In the genomic region with DNA sequence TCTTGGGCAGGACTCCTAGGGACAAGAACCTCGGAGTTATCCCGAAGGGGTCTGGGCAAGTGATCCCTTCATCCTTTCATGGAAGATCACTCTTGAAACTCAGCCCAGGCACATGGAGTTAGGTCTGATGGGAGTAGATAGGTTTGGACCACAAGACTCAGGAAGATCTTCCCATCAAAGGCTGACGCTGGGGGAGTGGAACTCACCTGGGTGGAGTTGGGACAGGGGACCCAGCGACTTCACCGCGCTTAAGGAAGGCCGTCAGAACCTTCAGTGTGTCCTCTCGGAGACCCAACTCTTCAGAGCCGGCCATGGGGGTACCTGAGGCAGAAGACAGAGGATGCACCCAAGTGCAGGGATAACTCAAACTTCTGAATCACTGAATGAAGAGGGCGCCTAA, we compare ENCODE assay signal across 8 mouse cellular contexts. TPM values are rescaled to one million over a fixed set of nuclear protein-coding genes. Genes with fewer than 3 reads are reported as not detected.
DNase-seq lines count a peak whose midpoint lies in the region; ATAC-seq and TF ChIP-seq lines count a peak whose summit lies in the region.

No protein-coding gene starts in this region.

- 7% methylated on average over 10 of the region's 10 CpGs for WGBS in kidney, postnatal 0 days
- 16% methylated on average over 10 of the region's 10 CpGs for WGBS in embryonic facial prominence, embryonic 11.5 days
- 20% methylated on average over 10 of the region's 10 CpGs for WGBS in hindbrain, embryonic 14.5 days
- 16% methylated on average over 10 of the region's 10 CpGs for WGBS in midbrain, embryonic 14.5 days

- no peak for DNase-seq in kidney, postnatal 0 days (ENCODE audit: low spot score)
- no peak for DNase-seq in kidney, adult 9 months
- DNase-seq in embryonic facial prominence, embryonic 11.5 days (ENCODE audit: low spot score): no peak
- no peak for DNase-seq in hindbrain, embryonic 14.5 days (ENCODE audit: low spot score)
- no peak for DNase-seq in midbrain, embryonic 14.5 days
- no peak for DNase-seq in adrenal gland, postnatal 4 days (ENCODE audit: low spot score in 2 of 2)
- no peak for DNase-seq in cerebellum, postnatal 36 days
- DNase-seq in MN1 (ENCODE audit: low spot score): no peak

- H3K4me3 ChIP-seq in kidney, postnatal 0 days (replicated peaks; ENCODE audit: low read depth, low read length): peak overlapping the region; percentile 68
- H3K4me3 ChIP-seq in embryonic facial prominence, embryonic 11.5 days (ENCODE audit: low read depth, low read length): peak overlapping the region; percentile 60
- peak overlapping the region; percentile 62 for H3K4me3 ChIP-seq in hindbrain, embryonic 14.5 days (replicated peaks; ENCODE audit: low read length)
- peak overlapping the region; percentile 61 for H3K4me3 ChIP-seq in midbrain, embryonic 14.5 days (replicated peaks; ENCODE audit: low read depth, low read length)

- ATAC-seq in kidney, postnatal 0 days (replicated peaks; ENCODE audit: low FRiP score, low read depth): no peak
- no peak for ATAC-seq in embryonic facial prominence, embryonic 11.5 days (replicated peaks; ENCODE audit: insufficient number of reproducible peaks, low FRiP score, low TSS enrichment, low read depth)
- no peak for ATAC-seq in hindbrain, embryonic 14.5 days (ENCODE audit: low FRiP score)
- no peak for ATAC-seq in midbrain, embryonic 14.5 days (ENCODE audit: low FRiP score, low TSS enrichment)

- 0 out of 2 replicates have a peak overlapping the region, but pooled peaks have one; percentile 37 for H3K27ac ChIP-seq in kidney, postnatal 0 days
- H3K27ac ChIP-seq in embryonic facial prominence, embryonic 11.5 days (replicated peaks; ENCODE audit: low read depth, low read length): 0 out of 2 replicates have a peak overlapping the region, but pooled peaks have one; percentile 43
- H3K27ac ChIP-seq in hindbrain, embryonic 14.5 days: no peak overlapping the region
- no peak overlapping the region for H3K27ac ChIP-seq in midbrain, embryonic 14.5 days (replicated peaks; ENCODE audit: low read depth, low read length)

- H3K4me1 ChIP-seq in kidney, postnatal 0 days (replicated peaks; ENCODE audit: insufficient read depth, low read length): peaks cover 15% of the 10 kb centered on the region
- no peaks in the 10 kb centered on the region; the same call in 1 of the 2 replicates for H3K4me1 ChIP-seq in embryonic facial prominence, embryonic 11.5 days (ENCODE audit: control insufficient read depth, insufficient read depth, low read length)
- peaks cover 13% of the 10 kb centered on the region for H3K4me1 ChIP-seq in hindbrain, embryonic 14.5 days (replicated peaks; ENCODE audit: control insufficient read depth, insufficient read depth, low read length)
- H3K4me1 ChIP-seq in midbrain, embryonic 14.5 days (ENCODE audit: control insufficient read depth, insufficient read depth, low read length): peaks cover 16% of the 10 kb centered on the region

- peak overlapping the region; percentile 77 for H3K9ac ChIP-seq in kidney, postnatal 0 days (ENCODE audit: low read depth, low read length)
- H3K9ac ChIP-seq in embryonic facial prominence, embryonic 11.5 days (replicated peaks; ENCODE audit: low read length): peak overlapping the region; percentile 84
- H3K9ac ChIP-seq in hindbrain, embryonic 14.5 days: peak overlapping the region; percentile 52
- H3K9ac ChIP-seq in midbrain, embryonic 14.5 days (replicated peaks; ENCODE audit: low read length): peak overlapping the region; percentile 36; the same call in 1 of the 2 replicates

- H3K27me3 ChIP-seq in kidney, postnatal 0 days (ENCODE audit: insufficient read depth, low read length): no peaks in the 10 kb centered on the region
- H3K27me3 ChIP-seq in embryonic facial prominence, embryonic 11.5 days (ENCODE audit: control insufficient read depth, insufficient read depth, low read length): no peaks in the 10 kb centered on the region
- no peaks in the 10 kb centered on the region for H3K27me3 ChIP-seq in hindbrain, embryonic 14.5 days (ENCODE audit: control insufficient read depth, insufficient read depth, low read length)
- no peaks in the 10 kb centered on the region for H3K27me3 ChIP-seq in midbrain, embryonic 14.5 days (ENCODE audit: control insufficient read depth, insufficient read depth, low read length)

- no peak for TF ChIP-seq CTCF in kidney, postnatal 0 days (IDR thresholded peaks at IDR 0.05; ENCODE audit: low read depth)

- peak overlapping the region; percentile 80 for H3K4me2 ChIP-seq in kidney, postnatal 0 days (ENCODE audit: low read length)
- peak overlapping the region; percentile 84 for H3K4me2 ChIP-seq in embryonic facial prominence, embryonic 11.5 days (ENCODE audit: low read depth, low read length)
- H3K4me2 ChIP-seq in hindbrain, embryonic 14.5 days (replicated peaks): peak overlapping the region; percentile 96
- peak overlapping the region; percentile 92 for H3K4me2 ChIP-seq in midbrain, embryonic 14.5 days (ENCODE audit: low read length)

- H3K9me3 ChIP-seq in kidney, postnatal 0 days (replicated peaks; ENCODE audit: low read length): no peaks in the 10 kb centered on the region
- H3K9me3 ChIP-seq in embryonic facial prominence, embryonic 11.5 days (replicated peaks; ENCODE audit: control insufficient read depth, low read length): no peaks in the 10 kb centered on the region
- no peaks in the 10 kb centered on the region for H3K9me3 ChIP-seq in hindbrain, embryonic 14.5 days (ENCODE audit: control insufficient read depth, low read length)
- no peaks in the 10 kb centered on the region for H3K9me3 ChIP-seq in midbrain, embryonic 14.5 days (ENCODE audit: control insufficient read depth, low read length)

- H3K36me3 ChIP-seq in kidney, postnatal 0 days (ENCODE audit: insufficient read depth, low read length): peaks cover 29% of the 10 kb centered on the region
- peaks cover 18% of the 10 kb centered on the region for H3K36me3 ChIP-seq in embryonic facial prominence, embryonic 11.5 days (replicated peaks; ENCODE audit: control insufficient read depth, insufficient read depth, low read depth, low read length)
- H3K36me3 ChIP-seq in hindbrain, embryonic 14.5 days (replicated peaks; ENCODE audit: control insufficient read depth, insufficient read depth): peaks cover 28% of the 10 kb centered on the region
- peaks cover 28% of the 10 kb centered on the region for H3K36me3 ChIP-seq in midbrain, embryonic 14.5 days (ENCODE audit: control insufficient read depth, insufficient read depth, low read length)

RNA-seq across cellular contexts. Expression of a gene that starts 0.8 kb away (rescaled TPM):
- 73.6 and 76.0 TPM in 2 replicates for polyA plus RNA-seq in kidney, postnatal 0 days (2015; fragmentation: Nextera tagmentation; extraction: Ambion mirVana)
- polyA plus RNA-seq in embryonic facial prominence, embryonic 11.5 days (2014; fragmentation: Nextera tagmentation; extraction: Ambion mirVana): 62.4 and 71.9 TPM in 2 replicates
- 52.1 and 56.9 TPM in 2 replicates for polyA plus RNA-seq in hindbrain, embryonic 14.5 days (2014; fragmentation: Nextera tagmentation; extraction: Ambion mirVana)
- 46.7 and 54.0 TPM in 2 replicates for polyA plus RNA-seq in midbrain, embryonic 14.5 days (2014; fragmentation: Nextera tagmentation; extraction: Ambion mirVana)
- 100 to 1,000 TPM; 106 to 111 TPM for total RNA-seq in adrenal gland, postnatal 4 days (2021)

RNA-seq across cellular contexts. Expression of a gene that starts 1.8 kb away (rescaled TPM):
- polyA plus RNA-seq in kidney, postnatal 0 days (2015; fragmentation: Nextera tagmentation; extraction: Ambion mirVana): 42.8 and 43.4 TPM in 2 replicates
- 69.9 and 71.7 TPM in 2 replicates for polyA plus RNA-seq in embryonic facial prominence, embryonic 11.5 days (2014; fragmentation: Nextera tagmentation; extraction: Ambion mirVana)
- 9.2 and 12.6 TPM in 2 replicates for polyA plus RNA-seq in hindbrain, embryonic 14.5 days (2014; fragmentation: Nextera tagmentation; extraction: Ambion mirVana)
- 11.8 and 15.4 TPM in 2 replicates for polyA plus RNA-seq in midbrain, embryonic 14.5 days (2014; fragmentation: Nextera tagmentation; extraction: Ambion mirVana)
- total RNA-seq in adrenal gland, postnatal 4 days (2021): 10 to 100 TPM; 23.8 to 28.5 TPM

RNA-seq across cellular contexts. Expression of a gene that starts 10.3 kb away (rescaled TPM):
- polyA plus RNA-seq in kidney, postnatal 0 days (2015; fragmentation: Nextera tagmentation; extraction: Ambion mirVana): 414 and 449 TPM in 2 replicates
- polyA plus RNA-seq in embryonic facial prominence, embryonic 11.5 days (2014; fragmentation: Nextera tagmentation; extraction: Ambion mirVana): 289 and 293 TPM in 2 replicates
- 194 and 210 TPM in 2 replicates for polyA plus RNA-seq in hindbrain, embryonic 14.5 days (2014; fragmentation: Nextera tagmentation; extraction: Ambion mirVana)
- 236 and 281 TPM in 2 replicates for polyA plus RNA-seq in midbrain, embryonic 14.5 days (2014; fragmentation: Nextera tagmentation; extraction: Ambion mirVana)
- 100 to 1,000 TPM; 380 to 390 TPM for total RNA-seq in adrenal gland, postnatal 4 days (2021)

RNA-seq across cellular contexts. Expression of a gene that starts 19.5 kb away (rescaled TPM):
- 25.6 and 27.3 TPM in 2 replicates for polyA plus RNA-seq in kidney, postnatal 0 days (2015; fragmentation: Nextera tagmentation; extraction: Ambion mirVana)
- 40.0 and 41.1 TPM in 2 replicates for polyA plus RNA-seq in embryonic facial prominence, embryonic 11.5 days (2014; fragmentation: Nextera tagmentation; extraction: Ambion mirVana)
- 59.7 and 61.9 TPM in 2 replicates for polyA plus RNA-seq in hindbrain, embryonic 14.5 days (2014; fragmentation: Nextera tagmentation; extraction: Ambion mirVana)
- polyA plus RNA-seq in midbrain, embryonic 14.5 days (2014; fragmentation: Nextera tagmentation; extraction: Ambion mirVana): 60.6 and 61.2 TPM in 2 replicates
- total RNA-seq in adrenal gland, postnatal 4 days (2021): 100 to 1,000 TPM; 114 TPM

RNA-seq across cellular contexts. Expression of a gene that starts 21.1 kb away (rescaled TPM):
- polyA plus RNA-seq in kidney, postnatal 0 days (2015; fragmentation: Nextera tagmentation; extraction: Ambion mirVana): 47.6 and 53.0 TPM in 2 replicates
- polyA plus RNA-seq in embryonic facial prominence, embryonic 11.5 days (2014; fragmentation: Nextera tagmentation; extraction: Ambion mirVana): 18.5 and 23.9 TPM in 2 replicates
- polyA plus RNA-seq in hindbrain, embryonic 14.5 days (2014; fragmentation: Nextera tagmentation; extraction: Ambion mirVana): 14.2 and 15.2 TPM in 2 replicates
- polyA plus RNA-seq in midbrain, embryonic 14.5 days (2014; fragmentation: Nextera tagmentation; extraction: Ambion mirVana): 9.7 and 13.2 TPM in 2 replicates
- 10 to 100 TPM; 58.9 to 59.7 TPM for total RNA-seq in adrenal gland, postnatal 4 days (2021)

Comparison
In these comparisons a context has a peak if more than half of its experiments do, and no peak if none do; other contexts are left out.
1. H3K27ac ChIP-seq: peak in kidney, postnatal 0 days (single experiment) and embryonic facial prominence, embryonic 11.5 days (single experiment); none in hindbrain, embryonic 14.5 days (single experiment) and midbrain, embryonic 14.5 days (single experiment).
2. Peak in every context shown above with its lines, with median percentiles within 50 percentile points of each other: H3K4me2 ChIP-seq, H3K4me3 ChIP-seq and H3K9ac ChIP-seq.